22 mouse cellular contexts compared by ENCODE assay signal in the genomic region with DNA sequence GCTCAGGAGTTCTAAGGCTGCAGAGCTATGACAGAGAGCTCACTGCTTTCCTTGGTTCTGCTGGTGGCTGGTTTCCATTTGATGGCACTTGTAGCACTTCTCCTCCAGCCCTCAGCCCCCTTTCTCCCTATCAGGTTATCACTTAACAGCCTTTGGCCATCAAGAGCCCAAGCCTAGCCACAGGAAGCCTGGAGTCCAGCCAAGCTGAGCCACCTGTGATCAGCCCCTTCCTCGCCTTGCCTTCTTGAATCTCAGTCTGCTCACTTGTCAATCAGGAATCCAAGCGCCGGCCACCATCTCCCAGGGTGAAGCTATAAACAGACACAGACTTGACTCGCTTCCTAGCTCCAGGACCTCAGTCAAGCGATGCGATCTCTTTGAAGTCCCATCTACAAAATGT. TPM values are rescaled to one million over a fixed set of nuclear protein-coding genes. Genes with fewer than 3 reads are reported as not detected.
DNase-seq lines count a peak whose midpoint lies in the region; ATAC-seq lines count a peak whose summit lies in the region.
"Had no signal": no experiment of that assay in that cellular context is flagged by ENCODE, and none has a peak within 500 bp of the region (broad histone marks: within the 10 kb centered on the region; RNA-seq: fewer than 3 reads in every experiment).

No protein-coding gene starts in this region.

- peak overlapping the region; percentile 26 for H3K4me2 ChIP-seq in heart, embryonic 12.5 days
- H3K4me2 ChIP-seq in kidney, embryonic 16.5 days (replicated peaks; ENCODE audit: low read depth, low read length) = no peak overlapping the region
- H3K4me2 ChIP-seq in neural tube, embryonic 13.5 days = no peak overlapping the region
- H3K4me2 ChIP-seq: embryonic facial prominence, embryonic 12.5 days; forebrain, embryonic 12.5 days; hindbrain, embryonic 12.5 days had no signal

- peak overlapping the region; percentile 49 for H3K27ac ChIP-seq in heart, embryonic 12.5 days (ENCODE audit: poor library complexity, severe bottlenecking)
- 0 out of 2 replicates have a peak overlapping the region, but pooled peaks have one; percentile 25 for H3K27ac ChIP-seq in kidney, embryonic 16.5 days (ENCODE audit: low read length)
- H3K27ac ChIP-seq in neural tube, embryonic 13.5 days (replicated peaks) = peak overlapping the region; percentile 14; the same call in 1 of the 2 replicates
- H3K27ac ChIP-seq: embryonic facial prominence, embryonic 12.5 days; forebrain, embryonic 12.5 days; hindbrain, embryonic 12.5 days; hindbrain, postnatal 0 days had no signal

- H3K9ac ChIP-seq in heart, embryonic 12.5 days = peak overlapping the region; percentile 8; the same call in 1 of the 2 replicates
- H3K9ac ChIP-seq in kidney, embryonic 16.5 days (replicated peaks; ENCODE audit: low read length) = no peak overlapping the region
- no peak overlapping the region for H3K9ac ChIP-seq in neural tube, embryonic 13.5 days
- H3K9ac ChIP-seq: embryonic facial prominence, embryonic 12.5 days; forebrain, embryonic 12.5 days; hindbrain, embryonic 12.5 days had no signal

- WGBS in heart, embryonic 12.5 days = 22% methylated on average over 6 of the region's 6 CpGs
- WGBS in kidney, embryonic 16.5 days = 54% methylated on average over 6 of the region's 6 CpGs
- 35% methylated on average over 6 of the region's 6 CpGs for WGBS in neural tube, embryonic 13.5 days

- no peak overlapping the region for H3K4me3 ChIP-seq in heart, embryonic 12.5 days
- H3K4me3 ChIP-seq in kidney, embryonic 16.5 days (ENCODE audit: low read length) = no peak overlapping the region
- no peak overlapping the region for H3K4me3 ChIP-seq in neural tube, embryonic 13.5 days
- H3K4me3 ChIP-seq: embryonic facial prominence, embryonic 12.5 days; forebrain, embryonic 12.5 days; hindbrain, embryonic 12.5 days had no signal

- no peaks in the 10 kb centered on the region for H3K9me3 ChIP-seq in heart, embryonic 12.5 days (replicated peaks)
- H3K9me3 ChIP-seq in kidney, embryonic 16.5 days (ENCODE audit: low read length) = no peaks in the 10 kb centered on the region
- no peaks in the 10 kb centered on the region for H3K9me3 ChIP-seq in neural tube, embryonic 13.5 days
- H3K9me3 ChIP-seq: embryonic facial prominence, embryonic 12.5 days; forebrain, embryonic 12.5 days; G1E; hindbrain, embryonic 12.5 days had no signal

- H3K36me3 ChIP-seq in heart, embryonic 12.5 days = peaks cover 8% of the 10 kb centered on the region
- peaks cover 6% of the 10 kb centered on the region for H3K36me3 ChIP-seq in kidney, embryonic 16.5 days (ENCODE audit: insufficient read depth, low read length)
- no peaks in the 10 kb centered on the region for H3K36me3 ChIP-seq in neural tube, embryonic 13.5 days
- H3K36me3 ChIP-seq: embryonic facial prominence, embryonic 12.5 days; forebrain, embryonic 12.5 days; G1E; hindbrain, embryonic 12.5 days had no signal

- ATAC-seq in cerebellum, adult (ENCODE audit: insufficient number of reproducible peaks, low FRiP score, low TSS enrichment) = no peak
- no peak for ATAC-seq in heart, embryonic 12.5 days (ENCODE audit: insufficient number of reproducible peaks, low FRiP score)
- ATAC-seq in kidney, embryonic 16.5 days (ENCODE audit: low FRiP score, low TSS enrichment) = no peak
- ATAC-seq in neural tube, embryonic 13.5 days (ENCODE audit: low read depth) = no peak
- ATAC-seq: CD4-positive, CD25-positive, alpha-beta regulatory T cell, adult 4 months; forebrain, embryonic 16.5 days; hindbrain, postnatal 0 days had no signal

- DNase-seq in cerebellum, postnatal 10 days = peak; percentile 62 to 69
- DNase-seq in heart, postnatal 25 days (ENCODE audit: low spot score) = no peak
- DNase-seq in kidney, postnatal 14 days = no peak
- DNase-seq in neural tube, embryonic 10.5 days (ENCODE audit: extremely low spot score, low spot score) = no peak
- DNase-seq: adrenal gland, adult 8-10 months; B cell, adult 2 months; cerebellum, adult 11 months; cerebellum, adult 8-10 months; cerebellum, postnatal 25 days; gastrocnemius, postnatal 14 days; heart, postnatal 10 days had no signal

- intact Hi-C loops in heart, postnatal 25 days (cut with DNase I) = no loop called here

- H3K27me3 ChIP-seq in heart, embryonic 12.5 days (replicated peaks) = no peaks in the 10 kb centered on the region
- no peaks in the 10 kb centered on the region for H3K27me3 ChIP-seq in kidney, embryonic 16.5 days (ENCODE audit: insufficient read depth, low read length)
- peaks cover 79% of the 10 kb centered on the region for H3K27me3 ChIP-seq in neural tube, embryonic 13.5 days

- peaks cover 87% of the 10 kb centered on the region for H3K4me1 ChIP-seq in heart, embryonic 12.5 days (replicated peaks)
- H3K4me1 ChIP-seq in kidney, embryonic 16.5 days (ENCODE audit: insufficient read depth, low read length) = peaks cover 82% of the 10 kb centered on the region
- peaks cover 83% of the 10 kb centered on the region for H3K4me1 ChIP-seq in neural tube, embryonic 13.5 days (replicated peaks)

RNA-seq across cellular contexts. Expression of gene Vangl1, which starts 6.0 kb away (rescaled TPM):
- 31.0 and 31.8 TPM in 2 replicates for polyA plus RNA-seq in heart, embryonic 12.5 days (2016; fragmentation: Nextera tagmentation; extraction: Ambion mirVana)
- total RNA-seq in heart, postnatal 25 days (2021) = 10 to 100 TPM; 11.3 to 12.9 TPM
- polyA plus RNA-seq in kidney, embryonic 16.5 days (2015; fragmentation: Nextera tagmentation; extraction: Ambion mirVana) = 21.1 and 21.7 TPM in 2 replicates
- 10.5 and 11.0 TPM in 2 replicates for polyA plus RNA-seq in neural tube, embryonic 13.5 days (2015; fragmentation: Nextera tagmentation; extraction: Ambion mirVana)

Comparison
In these comparisons a context has a peak if more than half of its experiments do, and no peak if none do; other contexts are left out.
1. DNase-seq: peak in cerebellum, postnatal 10 days (2 of 2); none in heart, postnatal 25 days (single experiment), kidney, postnatal 14 days (single experiment) and neural tube, embryonic 10.5 days (single experiment).
2. Peak in every context shown above with its lines, with median percentiles within 50 percentile points of each other: H3K27ac ChIP-seq.